Mouse (Mus musculus) CH12.LX (cell line): ENCODE measurements around the gene Zfp691. TPM values are rescaled to one million over a fixed set of nuclear protein-coding genes. Genes with fewer than 3 reads are reported as not detected.

Experiments
- DNase-seq: peaks from one replicate; pipeline ENCODE4 v3.0.0-alpha.2; 2013; ENCODE audit errors: extremely low read depth
- H3K27ac ChIP-seq: 2 replicates; pipeline ENCODE4 v1.5.1; 2012; ENCODE audit warnings: low read depth, mild to moderate bottlenecking, control low read depth, moderate library complexity; ENCODE audit not compliant: insufficient read depth
- H3K27me3 ChIP-seq: replicated peaks from 2 replicates; pipeline ENCODE3; 2012; ENCODE audit warnings: inconsistent platforms
- H3K36me3 ChIP-seq, 2 experiments: replicated peaks in 1 of 2; 2 replicates each; pipeline versions ENCODE3 to v1.6.1; 2012; ENCODE audit warnings: inconsistent platforms in 1 of 2, low read length in 1 of 2, mild to moderate bottlenecking in 1 of 2, mixed read lengths in 1 of 2, moderate library complexity in 1 of 2; ENCODE audit not compliant: control insufficient read depth in 1 of 2, insufficient read depth in 1 of 2
- H3K4me1 ChIP-seq, 2 experiments: 2 replicates each; pipeline ENCODE4 v1.6.1; 2012; ENCODE audit warnings: inconsistent platforms in 1 of 2, moderate library complexity in 1 of 2; ENCODE audit not compliant: insufficient read depth in 2 of 2, control insufficient read depth in 1 of 2
- H3K4me2 ChIP-seq: 2 replicates; pipeline ENCODE4 v1.6.1; 2012; ENCODE audit warnings: low read depth, mild to moderate bottlenecking, control low read depth; ENCODE audit not compliant: poor library complexity, insufficient read depth, severe bottlenecking
- H3K4me3 ChIP-seq, 3 experiments: fragments of 150-350 bp in 1 of 3; sonication (generic) in 1 of 3; replicated peaks in 1 of 3; 2 replicates each; pipeline versions ENCODE3 to v1.5.1; 2011 to 2012; ENCODE audit warnings: low read depth in 2 of 3, low read length in 2 of 3, mild to moderate bottlenecking in 2 of 3, moderate library complexity in 2 of 3, control low read depth in 1 of 3, improper control_type of control experiment in 1 of 3, inconsistent platforms in 1 of 3, mixed read lengths in 1 of 3; ENCODE audit not compliant: poor library complexity in 1 of 3
- H3K79me2 ChIP-seq: replicated peaks from 2 replicates; pipeline ENCODE4 v1.6.1; 2012; ENCODE audit warnings: mild to moderate bottlenecking, moderate library complexity; ENCODE audit not compliant: control insufficient read depth, poor library complexity, insufficient read depth, severe bottlenecking; ENCODE audit errors: extremely low read depth
- H3K9ac ChIP-seq: 2 replicates; pipeline ENCODE4 v1.6.1; 2012; ENCODE audit warnings: low read depth, mild to moderate bottlenecking, control low read depth, moderate library complexity; ENCODE audit not compliant: insufficient read depth
- H3K9me3 ChIP-seq: replicated peaks from 2 replicates; pipeline ENCODE3; 2012; ENCODE audit warnings: low read length, inconsistent platforms, mixed read lengths
- BHLHE40 ChIP-seq: IDR thresholded peaks from 2 replicates; pipeline ENCODE4 v1.6.1; 2011; ENCODE audit warnings: mild to moderate bottlenecking, low read depth, low read length, improper control_type of control experiment
- CHD1 ChIP-seq: IDR thresholded peaks from 2 replicates; pipeline ENCODE4 v1.6.1; 2012; ENCODE audit warnings: low read depth, low read length, improper control_type of control experiment, inconsistent platforms
- CTCF ChIP-seq, 2 experiments: IDR thresholded peaks in 1 of 2; conservative IDR thresholded peaks in 1 of 2; 2 replicates each; pipeline ENCODE4 v1.5.1; 2011 to 2012; ENCODE audit warnings: low read depth in 2 of 2, low read length in 2 of 2, improper control_type of control experiment in 1 of 2, inconsistent platforms in 1 of 2, mild to moderate bottlenecking in 1 of 2, moderate library complexity in 1 of 2
- EP300 ChIP-seq: IDR thresholded peaks from 2 replicates; pipeline ENCODE4 v1.6.1; 2011; ENCODE audit warnings: low read length, improper control_type of control experiment
- ETS1 ChIP-seq: conservative IDR thresholded peaks from 2 replicates; pipeline ENCODE4 v1.6.1; 2012; ENCODE audit warnings: low read depth, mild to moderate bottlenecking, inconsistent platforms, low read length, improper control_type of control experiment, moderate library complexity
- GABPA ChIP-seq: IDR thresholded peaks from 2 replicates; pipeline ENCODE4 v1.6.1; 2012; ENCODE audit warnings: low read depth, low read length, improper control_type of control experiment, inconsistent platforms; ENCODE audit not compliant: insufficient replicate concordance
- IRF4 ChIP-seq: IDR thresholded peaks from 2 replicates; pipeline ENCODE4 v1.6.1; 2014; ENCODE audit warnings: low read depth, mild to moderate bottlenecking, inconsistent platforms, low read length, improper control_type of control experiment
- JUN ChIP-seq: IDR thresholded peaks from 2 replicates; pipeline ENCODE4 v1.6.1; 2011; ENCODE audit warnings: low read depth, mild to moderate bottlenecking, low read length, improper control_type of control experiment, moderate library complexity; ENCODE audit not compliant: insufficient read depth
- JUND ChIP-seq: conservative IDR thresholded peaks from 2 replicates; pipeline ENCODE4 v1.6.1; 2011; ENCODE audit warnings: low read depth, low read length, improper control_type of control experiment
- KAT2A ChIP-seq: IDR thresholded peaks from 2 replicates; pipeline ENCODE4 v1.6.1; 2012; ENCODE audit warnings: low read length, improper control_type of control experiment, inconsistent platforms; ENCODE audit not compliant: insufficient replicate concordance
- MAZ ChIP-seq: IDR thresholded peaks from 2 replicates; pipeline ENCODE4 v1.6.1; 2012; ENCODE audit warnings: low read depth, mild to moderate bottlenecking, inconsistent platforms, low read length, improper control_type of control experiment, moderate library complexity
- MXI1 ChIP-seq: IDR thresholded peaks from 2 replicates; pipeline ENCODE4 v1.6.1; 2011; ENCODE audit warnings: mild to moderate bottlenecking, low read depth, low read length, improper control_type of control experiment
- MYC ChIP-seq: IDR thresholded peaks from 2 replicates; pipeline ENCODE4 v1.6.1; 2011; ENCODE audit warnings: low read depth, mild to moderate bottlenecking, improper control_type of control experiment, low read length
- NELFE ChIP-seq: IDR thresholded peaks from 2 replicates; pipeline ENCODE4 v1.6.1; 2011; ENCODE audit warnings: low read depth, low read length, improper control_type of control experiment
- NRF1 ChIP-seq: IDR thresholded peaks from 2 replicates; pipeline ENCODE4 v1.6.1; 2014; ENCODE audit warnings: low read depth, mild to moderate bottlenecking, inconsistent platforms, low read length, improper control_type of control experiment, moderate library complexity
- PAX5 ChIP-seq: IDR thresholded peaks from 2 replicates; pipeline ENCODE4 v1.6.1; 2012; ENCODE audit warnings: low read length, inconsistent platforms, mixed read lengths
- RAD21 ChIP-seq: IDR thresholded peaks from 2 replicates; pipeline ENCODE4 v1.6.1; 2011; ENCODE audit warnings: low read depth, mild to moderate bottlenecking, low read length, improper control_type of control experiment, moderate library complexity
- RCOR1 ChIP-seq: conservative IDR thresholded peaks from 2 replicates; pipeline ENCODE4 v1.6.1; 2012; ENCODE audit warnings: low read depth, mild to moderate bottlenecking, inconsistent platforms, low read length, improper control_type of control experiment
- SIN3A ChIP-seq: IDR thresholded peaks from 2 replicates; pipeline ENCODE4 v1.6.1; 2012; ENCODE audit warnings: low read length, improper control_type of control experiment, inconsistent platforms
- SMC3 ChIP-seq: IDR thresholded peaks from 2 replicates; pipeline ENCODE4 v1.6.1; 2011; ENCODE audit warnings: low read depth, low read length, improper control_type of control experiment
- TBP ChIP-seq: conservative IDR thresholded peaks from 2 replicates; pipeline ENCODE4 v1.6.1; 2011; ENCODE audit warnings: low read depth, low read length, improper control_type of control experiment
- TCF12 ChIP-seq: IDR thresholded peaks from 2 replicates; pipeline ENCODE4 v1.6.1; 2014; ENCODE audit warnings: low read depth, mild to moderate bottlenecking, inconsistent platforms, low read length, improper control_type of control experiment
- USF1 ChIP-seq: IDR thresholded peaks from 2 replicates; pipeline ENCODE4 v1.6.1; 2014; ENCODE audit warnings: low read depth, mild to moderate bottlenecking, inconsistent platforms, low read length, improper control_type of control experiment
- USF2 ChIP-seq: conservative IDR thresholded peaks from 2 replicates; pipeline ENCODE4 v1.6.1; 2011; ENCODE audit warnings: low read depth, low read length, improper control_type of control experiment
- ZC3H11A ChIP-seq: IDR thresholded peaks from 2 replicates; pipeline ENCODE4 v1.6.1; 2012; ENCODE audit warnings: low read depth, mild to moderate bottlenecking, inconsistent platforms, low read length, improper control_type of control experiment
- ZMIZ1 ChIP-seq: IDR thresholded peaks from 2 replicates; pipeline ENCODE4 v1.6.1; 2012; ENCODE audit warnings: low read depth, mild to moderate bottlenecking, inconsistent platforms, low read length, improper control_type of control experiment
- ZNF384 ChIP-seq: IDR thresholded peaks from 2 replicates; pipeline ENCODE4 v1.6.1; 2012; ENCODE audit warnings: low read depth, low read length, improper control_type of control experiment, inconsistent platforms
- dilution Hi-C: fragments of 300-500 bp; cut with MboI; formaldehyde crosslinking; loops from 2 replicates; pipeline ENCODE4 v1.14.3; 2020; ENCODE audit warnings: low sequenced_read_pairs; ENCODE audit not compliant: extremely low pct_unique_long_range_greater_than_20kb, extremely low pct_ligation_motif_present
- in situ Hi-C: fragments of 300-500 bp; cut with MboI; formaldehyde crosslinking; loops from 3 replicates; pipeline ENCODE4 v1.14.3; 2019; ENCODE audit warnings: low sequenced_read_pairs, low pct_ligation_motif_present, low pct_unique_long_range_greater_than_20kb, mixed read lengths
- polyA plus RNA-seq: library from polyadenylated mRNA; unstranded; fragments of >175 nt; gene quantifications from 2 replicates; pipeline ENCODE4 v1.2.1, GENCODE M21; 2012; ENCODE audit warnings: low read depth; ENCODE audit not compliant: insufficient read length
- total RNA-seq, 2 experiments: library from RNA; depleted of rRNA; stranded (reverse); fragments of 300-350 nt in 1 of 2; fragments of >200 nt in 1 of 2; gene quantifications; 2 replicates each; pipeline ENCODE4 v1.2.3; 2012 to 2014

The Zfp691 gene
- total and polyA plus RNA-seq, 3 experiments, result 3.2 to 4.7 (median 4.0) TPM

GRCm38 (mm10) chr4:119121249-119121648 is 52.7 kb downstream of the Zfp691 start:
- Histone ChIP-seq H3K27me3 (no peaks in the 10 kb centered on the region), H3K79me2 (no peaks in the 10 kb centered on the region; the same call in none of the 2 replicates), H3K36me3 (peaks cover 39 to 94% of the 10 kb centered on the region in 2 experiments), H3K4me2 (no peak overlapping the region), H3K27ac (no peak overlapping the region; the same call in 1 of the 2 replicates), H3K9ac (no peak overlapping the region), H3K4me3 (no peak overlapping the region), H3K4me1 (peaks cover 20 to 85% of the 10 kb centered on the region in 2 experiments), H3K9me3 (no peaks in the 10 kb centered on the region)
- dilution Hi-C loops, result no loop called here
- DNase-seq, result no peak
- no peak for TF ChIP-seq KAT2A
- no peak for TF ChIP-seq SMC3
- TF ChIP-seq USF1, result no peak
- TF ChIP-seq ZNF384, result no peak
- no peak for TF ChIP-seq MYC
- TF ChIP-seq RCOR1, result no peak
- no peak for TF ChIP-seq USF2
- no peak for TF ChIP-seq ZMIZ1
- no peak for TF ChIP-seq MAZ
- no peak for TF ChIP-seq MXI1
- no peak for TF ChIP-seq PAX5
- no peak for TF ChIP-seq ETS1
- TF ChIP-seq CHD1, result no peak
- no peak for TF ChIP-seq BHLHE40
- TF ChIP-seq TBP, result no peak
- no peak for TF ChIP-seq IRF4
- no peak for TF ChIP-seq NELFE
- TF ChIP-seq GABPA, result no peak
- TF ChIP-seq TCF12, result no peak
- in situ Hi-C loops, result loop anchor here (10.0 kb wide), 1 partner anchor 116 kb away; no protein-coding TSS in a partner anchor

GRCm38 (mm10) chr4:119120095-119120494 is 53.9 kb downstream of the Zfp691 start:
- no peak for TF ChIP-seq SMC3
- TF ChIP-seq ETS1, result no peak
- TF ChIP-seq EP300, result no peak
- no peak for TF ChIP-seq CHD1
- no peak for TF ChIP-seq USF2
- TF ChIP-seq CTCF (conservative IDR thresholded peaks at IDR 0.05 in 1 of 2, IDR thresholded peaks at IDR 0.05 in 1 of 2; ENCODE audit: low read depth in 2 of 2, low read length in 2 of 2), result no peak
- no peak for TF ChIP-seq RAD21
- no peak for TF ChIP-seq ZC3H11A
- no peak for TF ChIP-seq GABPA
- no peak for TF ChIP-seq JUN
- no peak for TF ChIP-seq JUND
- no peak for TF ChIP-seq MAZ
- TF ChIP-seq ZNF384, result no peak
- no peak for TF ChIP-seq SIN3A
- TF ChIP-seq NRF1, result no peak
- TF ChIP-seq ZMIZ1, result no peak
- TF ChIP-seq, all 38 proteins: peak for 0
- Histone ChIP-seq H3K27me3 (no peaks in the 10 kb centered on the region), H3K9ac (no peak overlapping the region), H3K79me2 (peaks cover 4% of the 10 kb centered on the region), H3K9me3 (no peaks in the 10 kb centered on the region), H3K4me1 (peaks cover 10 to 85% of the 10 kb centered on the region in 2 experiments), H3K4me2 (no peak overlapping the region), H3K36me3 (peaks cover 39 to 90% of the 10 kb centered on the region in 2 experiments), H3K27ac (no peak overlapping the region), H3K4me3 (no peak overlapping the region)
- no peak for DNase-seq
- in situ Hi-C loops, result loop anchor here (10.0 kb wide), 1 partner anchor 115 kb away; no protein-coding TSS in a partner anchor
- dilution Hi-C loops, result no loop called here
